Mouse (Mus musculus): ENCODE data around the gene Apobec4. TPM values are rescaled to one million over a fixed set of nuclear protein-coding genes. Genes with fewer than 3 reads are reported as not detected.

Apobec4 gene
- polyA plus RNA-seq (2016; fragmentation: Nextera tagmentation; extraction: Ambion mirVana), result not detected in 2 replicates

DNA sequence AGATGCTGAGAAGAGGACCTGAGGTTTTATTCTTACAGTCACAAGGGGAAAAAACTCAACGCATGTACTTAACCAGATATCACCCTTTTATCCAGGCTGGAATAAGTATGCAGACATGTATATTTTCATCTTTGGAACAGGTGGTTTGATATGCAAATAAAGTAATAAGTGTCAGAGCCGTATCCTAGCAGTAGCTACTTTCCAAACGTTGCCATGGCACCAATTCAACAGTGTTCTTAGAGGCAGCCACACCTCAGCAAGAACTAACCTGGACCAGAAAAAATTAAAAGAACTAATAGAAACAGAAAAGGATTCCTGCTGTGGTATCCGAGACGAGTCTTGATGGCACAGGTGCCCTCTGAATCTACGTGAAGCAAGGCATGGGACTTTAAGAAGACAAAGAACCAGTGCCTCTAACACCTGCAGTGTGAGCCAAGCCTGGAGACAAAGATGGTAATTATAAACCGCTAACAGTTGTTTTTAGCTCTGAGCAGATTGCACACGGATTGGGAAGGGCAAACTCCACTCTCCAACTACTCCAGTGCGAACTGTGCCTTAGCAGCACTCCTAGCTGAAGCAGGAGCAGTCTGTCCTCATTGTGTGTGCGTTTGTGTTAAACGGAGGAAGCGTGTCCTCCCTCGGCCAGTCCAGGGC lies at the start of gene Apobec4:
TSS of gene Apobec4 (plus strand) at position 240 of the 654 bp plus-strand sequence.
- H3K4me2 ChIP-seq, result no peak within 1 kb of the TSS
- no peak within 1 kb of the TSS for H3K4me3 ChIP-seq (replicated peaks)
- H3K27me3 ChIP-seq, result no peaks in the 10 kb centered on the region
- ATAC-seq (ENCODE audit: insufficient number of reproducible peaks, insufficient read depth, low FRiP score, low TSS enrichment, low read depth), result no peak
- H3K9me3 ChIP-seq, result no peaks in the 10 kb centered on the region
- 74% methylated on average over 13 of the region's 13 CpGs for WGBS
- H3K4me1 ChIP-seq (replicated peaks), result no peaks in the 10 kb centered on the region
- no peak within 1 kb of the TSS for H3K27ac ChIP-seq
- H3K36me3 ChIP-seq, result no peaks in the 10 kb centered on the region
- H3K9ac ChIP-seq (replicated peaks), result no peak within 1 kb of the TSS

DNA sequence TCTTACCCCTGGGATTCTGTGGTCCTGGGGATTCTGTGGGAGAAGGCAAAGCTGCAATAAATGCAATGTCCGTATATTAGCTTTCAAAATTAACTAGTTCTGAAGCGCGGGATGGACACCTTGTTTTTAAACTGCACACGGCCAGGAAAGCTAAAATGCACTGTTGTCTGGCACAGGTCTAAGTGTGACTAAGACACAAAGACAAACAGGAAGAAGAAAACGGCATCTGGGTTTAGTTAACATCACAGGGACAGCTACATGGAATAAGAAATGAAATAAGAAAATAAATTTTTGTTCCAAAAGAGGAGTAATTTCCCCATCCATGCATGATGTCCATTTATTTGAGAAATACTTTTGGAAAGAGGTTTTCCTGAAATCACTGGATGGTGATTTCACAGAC lies 49.3 kb upstream of the Apobec4 start:
- Histone ChIP-seq H3K4me2 (no peak overlapping the region), H3K9ac (replicated peaks) (no peak overlapping the region), H3K9me3 (no peaks in the 10 kb centered on the region), H3K27ac (no peak overlapping the region), H3K4me3 (replicated peaks) (no peak overlapping the region), H3K36me3 (no peaks in the 10 kb centered on the region), H3K27me3 (no peaks in the 10 kb centered on the region), H3K4me1 (replicated peaks) (peaks cover 9% of the 10 kb centered on the region)
- 69% methylated on average over 5 of the region's 5 CpGs for WGBS
- no peak for ATAC-seq (ENCODE audit: insufficient number of reproducible peaks, insufficient read depth, low FRiP score, low TSS enrichment, low read depth)

DNA sequence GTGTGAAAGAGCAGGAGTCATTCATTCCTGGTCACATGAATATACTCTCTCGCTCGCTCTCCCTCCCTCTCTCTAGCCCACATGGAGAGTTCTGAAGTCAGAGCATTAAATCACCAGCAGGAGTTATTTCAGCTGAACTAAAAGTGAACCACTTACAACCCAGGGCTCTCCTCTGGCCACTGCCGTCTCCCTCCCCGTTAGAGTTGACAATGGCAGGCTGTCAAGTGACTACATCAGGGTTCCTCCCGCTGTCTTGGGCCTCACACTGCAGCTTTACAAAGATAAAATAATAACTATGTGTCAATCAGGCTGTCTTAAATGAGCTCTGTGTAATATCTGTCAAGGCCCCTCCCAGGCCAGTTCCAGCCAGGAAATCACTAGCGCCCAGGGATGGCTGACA lies 47.4 kb upstream of the Apobec4 start:
- H3K4me1 ChIP-seq (replicated peaks), result peaks cover 9% of the 10 kb centered on the region
- no peak overlapping the region for H3K27ac ChIP-seq
- no peaks in the 10 kb centered on the region for H3K27me3 ChIP-seq
- WGBS, result 36% methylated on average over 6 of the region's 6 CpGs
- H3K9me3 ChIP-seq, result no peaks in the 10 kb centered on the region
- no peak for ATAC-seq (ENCODE audit: insufficient number of reproducible peaks, insufficient read depth, low FRiP score, low TSS enrichment, low read depth)
- H3K36me3 ChIP-seq, result no peaks in the 10 kb centered on the region
- H3K4me3 ChIP-seq (replicated peaks), result no peak overlapping the region
- H3K9ac ChIP-seq (replicated peaks), result no peak overlapping the region
- no peak overlapping the region for H3K4me2 ChIP-seq

DNA sequence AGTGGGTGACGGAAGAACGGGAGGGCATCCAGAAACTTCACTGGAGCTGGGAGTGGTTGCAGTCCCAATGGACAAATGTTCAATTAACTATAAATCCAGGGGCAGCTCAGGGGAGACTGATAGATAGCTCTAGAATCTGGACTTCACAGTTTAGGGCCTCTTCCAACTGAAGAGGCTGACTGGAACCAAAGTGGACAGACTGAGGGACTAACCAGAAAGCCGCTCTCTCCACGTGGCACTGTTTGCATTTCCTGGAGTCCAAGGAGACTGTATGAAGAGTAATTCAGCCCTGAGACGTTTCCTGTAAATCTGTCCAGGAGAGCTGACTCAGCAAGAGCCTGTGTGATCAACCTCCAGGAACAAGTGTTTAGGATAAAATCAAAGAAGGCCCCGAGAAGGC lies 46.4 kb upstream of the Apobec4 start:
- Histone ChIP-seq H3K4me2 (no peak overlapping the region), H3K4me1 (replicated peaks) (peaks cover 9% of the 10 kb centered on the region), H3K9me3 (no peaks in the 10 kb centered on the region), H3K9ac (replicated peaks) (no peak overlapping the region), H3K36me3 (no peaks in the 10 kb centered on the region), H3K4me3 (replicated peaks) (no peak overlapping the region), H3K27me3 (no peaks in the 10 kb centered on the region), H3K27ac (no peak overlapping the region)
- ATAC-seq (ENCODE audit: insufficient number of reproducible peaks, insufficient read depth, low FRiP score, low TSS enrichment, low read depth), result no peak
- WGBS, result 60% methylated on average over 6 of the region's 6 CpGs

DNA sequence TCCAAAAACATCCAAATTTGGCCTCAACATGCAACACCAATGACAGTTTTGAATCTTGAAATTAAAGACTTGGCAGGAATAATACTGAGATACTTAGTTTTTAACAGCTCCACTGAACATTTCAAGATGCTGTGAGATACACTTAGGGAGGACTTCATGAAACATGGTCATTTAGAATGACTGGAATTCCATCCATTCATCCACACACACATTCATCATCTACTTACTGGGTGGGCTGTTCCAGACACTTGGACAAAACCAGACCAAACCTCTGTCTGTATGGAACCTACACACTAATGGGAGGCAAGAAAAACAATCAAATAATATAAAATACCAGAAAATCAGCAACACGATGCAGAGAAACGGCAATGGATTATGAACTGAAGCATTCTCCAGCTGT lies 42.8 kb upstream of the Apobec4 start:
- Histone ChIP-seq H3K27me3 (no peaks in the 10 kb centered on the region), H3K4me1 (replicated peaks) (peaks cover 9% of the 10 kb centered on the region), H3K4me2 (no peak overlapping the region), H3K9ac (replicated peaks) (no peak overlapping the region), H3K27ac (no peak overlapping the region), H3K4me3 (replicated peaks) (no peak overlapping the region), H3K36me3 (no peaks in the 10 kb centered on the region), H3K9me3 (no peaks in the 10 kb centered on the region)
- 88% methylated on average over 2 of the region's 2 CpGs for WGBS
- ATAC-seq (ENCODE audit: insufficient number of reproducible peaks, insufficient read depth, low FRiP score, low TSS enrichment, low read depth), result no peak

DNA sequence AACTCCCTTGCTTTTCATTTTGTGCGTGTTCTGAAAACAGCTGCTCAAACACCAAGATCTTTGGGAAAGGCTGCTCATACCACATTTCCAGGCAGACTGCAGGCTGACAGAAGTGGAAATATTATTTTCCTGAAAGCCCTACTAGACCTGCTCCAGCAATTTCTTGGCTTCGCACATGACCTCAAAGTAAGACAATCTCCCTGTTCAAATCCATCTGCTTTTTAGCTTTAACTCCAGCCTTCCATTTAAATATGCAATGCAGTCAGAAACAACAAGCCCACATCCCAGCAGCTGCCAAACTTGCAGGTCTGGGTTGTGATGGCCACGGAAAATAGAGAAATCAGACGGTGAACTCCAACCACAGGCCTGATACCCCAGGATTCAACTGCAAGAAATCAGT lies 39.3 kb upstream of the Apobec4 start:
- no peaks in the 10 kb centered on the region for H3K27me3 ChIP-seq
- H3K36me3 ChIP-seq, result no peaks in the 10 kb centered on the region
- 0 out of 2 replicates have a peak, but pooled peaks cover 8% of the 10 kb centered on the region for H3K4me1 ChIP-seq (replicated peaks)
- ATAC-seq (ENCODE audit: insufficient number of reproducible peaks, insufficient read depth, low FRiP score, low TSS enrichment, low read depth), result no peak
- no peaks in the 10 kb centered on the region for H3K9me3 ChIP-seq
- no peak overlapping the region for H3K9ac ChIP-seq (replicated peaks)
- H3K4me2 ChIP-seq, result no peak overlapping the region
- no peak overlapping the region for H3K4me3 ChIP-seq (replicated peaks)
- no peak overlapping the region for H3K27ac ChIP-seq
- 77% methylated on average over 4 of the region's 4 CpGs for WGBS

DNA sequence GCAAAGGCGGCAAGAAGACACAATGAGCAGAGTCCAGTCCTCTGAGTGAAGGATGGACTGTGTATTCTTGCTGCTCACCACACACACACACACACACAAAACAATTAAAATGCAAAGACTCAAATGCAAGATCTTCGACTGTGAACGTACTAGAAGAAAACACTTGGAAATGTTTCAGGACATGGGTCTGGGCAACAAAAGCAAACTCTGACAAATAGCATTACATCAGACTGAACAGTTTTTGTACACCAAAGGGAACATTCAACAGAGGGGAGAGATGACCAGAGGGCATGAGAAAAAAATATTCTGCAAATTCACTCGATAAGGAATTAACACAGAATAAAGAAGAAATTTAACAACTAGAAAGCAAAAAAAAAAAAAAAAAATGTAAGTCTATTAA lies 36.4 kb upstream of the Apobec4 start:
- Histone ChIP-seq H3K4me3 (replicated peaks) (no peak overlapping the region), H3K36me3 (no peaks in the 10 kb centered on the region), H3K9ac (replicated peaks) (no peak overlapping the region), H3K27me3 (no peaks in the 10 kb centered on the region), H3K4me1 (replicated peaks) (peaks cover 17% of the 10 kb centered on the region), H3K27ac (no peak overlapping the region), H3K9me3 (no peaks in the 10 kb centered on the region), H3K4me2 (no peak overlapping the region)
- ATAC-seq (ENCODE audit: insufficient number of reproducible peaks, insufficient read depth, low FRiP score, low TSS enrichment, low read depth), result no peak
- WGBS, result 68% methylated on average over 4 of the region's 4 CpGs

DNA sequence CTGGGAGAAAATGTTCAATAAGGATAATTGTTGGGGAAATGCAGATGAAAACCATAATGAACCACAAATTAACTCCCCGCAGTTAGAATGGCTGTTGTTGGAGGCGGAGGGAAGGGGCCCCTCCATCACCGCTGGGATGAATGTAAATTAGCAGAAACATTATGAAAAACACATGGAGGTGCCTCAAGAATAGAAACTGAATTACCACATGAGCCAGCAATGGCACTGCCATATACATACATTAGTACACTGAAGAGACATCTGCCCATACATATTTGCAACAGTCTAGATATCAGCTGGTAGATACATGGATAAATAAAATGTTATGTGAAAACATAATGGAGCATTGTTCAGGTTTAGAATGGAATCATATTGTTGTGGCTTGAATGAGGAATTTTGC lies 35.9 kb upstream of the Apobec4 start:
- no peak overlapping the region for H3K9ac ChIP-seq (replicated peaks)
- no peaks in the 10 kb centered on the region for H3K9me3 ChIP-seq
- no peaks in the 10 kb centered on the region for H3K27me3 ChIP-seq
- no peaks in the 10 kb centered on the region for H3K36me3 ChIP-seq
- H3K4me2 ChIP-seq, result no peak overlapping the region
- no peak overlapping the region for H3K4me3 ChIP-seq (replicated peaks)
- no peak for ATAC-seq (ENCODE audit: insufficient number of reproducible peaks, insufficient read depth, low FRiP score, low TSS enrichment, low read depth)
- H3K4me1 ChIP-seq (replicated peaks), result peaks cover 19% of the 10 kb centered on the region
- peak overlapping the region; percentile 35; the same call in 1 of the 2 replicates for H3K27ac ChIP-seq
- WGBS, result 27% methylated on average over 3 of the region's 3 CpGs

DNA sequence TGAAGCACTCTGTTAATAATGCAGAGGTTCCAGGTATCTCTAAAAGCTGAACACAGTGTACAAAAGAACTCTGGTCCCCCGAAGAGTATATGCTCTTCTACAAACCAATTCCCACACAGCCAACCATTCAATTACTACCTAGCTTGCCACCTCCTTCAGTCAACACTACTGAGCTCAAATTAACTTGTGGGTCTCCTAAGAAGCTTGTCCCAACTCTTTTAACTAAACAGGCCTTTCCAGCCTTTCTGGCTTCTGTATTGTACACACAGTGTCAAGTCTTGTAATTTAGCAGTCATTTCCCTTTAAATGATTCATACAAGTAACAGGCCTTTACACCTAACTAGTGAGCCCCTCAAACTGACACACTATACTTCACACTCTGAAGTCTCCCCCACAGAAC lies 33.0 kb upstream of the Apobec4 start:
- Histone ChIP-seq H3K4me1 (replicated peaks) (peaks cover 25% of the 10 kb centered on the region), H3K9ac (replicated peaks) (no peak overlapping the region), H3K9me3 (no peaks in the 10 kb centered on the region), H3K4me2 (no peak overlapping the region), H3K27ac (no peak overlapping the region), H3K4me3 (replicated peaks) (no peak overlapping the region), H3K36me3 (no peaks in the 10 kb centered on the region), H3K27me3 (no peaks in the 10 kb centered on the region)
- 77% methylated on average over 1 of the region's 1 CpGs for WGBS
- ATAC-seq (ENCODE audit: insufficient number of reproducible peaks, insufficient read depth, low FRiP score, low TSS enrichment, low read depth), result no peak

DNA sequence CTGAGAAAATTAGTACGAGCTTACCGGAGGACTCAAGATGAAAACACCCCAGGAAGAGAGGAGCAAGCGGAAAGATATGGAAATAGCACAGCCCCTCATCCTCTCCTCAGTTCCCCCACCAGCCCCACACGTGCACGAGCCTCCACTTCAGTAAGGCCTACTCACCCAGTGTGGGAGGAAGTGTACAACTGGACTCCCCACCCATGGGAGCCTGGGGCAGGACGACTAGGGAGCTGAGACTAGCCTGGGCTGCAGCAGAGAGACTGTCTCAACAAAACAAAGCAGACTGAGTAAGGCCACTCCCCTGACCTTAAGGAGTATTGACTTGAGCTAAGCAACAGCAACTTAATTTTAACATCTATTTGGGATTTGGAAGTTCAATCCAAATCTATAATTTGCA lies 32.2 kb upstream of the Apobec4 start:
- H3K27ac ChIP-seq, result peak overlapping the region; percentile 53; the same call in 1 of the 2 replicates
- peaks cover 25% of the 10 kb centered on the region for H3K4me1 ChIP-seq (replicated peaks)
- ATAC-seq (ENCODE audit: insufficient number of reproducible peaks, insufficient read depth, low FRiP score, low TSS enrichment, low read depth), result no peak
- 59% methylated on average over 6 of the region's 6 CpGs for WGBS
- H3K36me3 ChIP-seq, result no peaks in the 10 kb centered on the region
- no peaks in the 10 kb centered on the region for H3K9me3 ChIP-seq
- no peaks in the 10 kb centered on the region for H3K27me3 ChIP-seq
- H3K4me2 ChIP-seq, result no peak overlapping the region
- H3K4me3 ChIP-seq (replicated peaks), result no peak overlapping the region
- no peak overlapping the region for H3K9ac ChIP-seq (replicated peaks)

DNA sequence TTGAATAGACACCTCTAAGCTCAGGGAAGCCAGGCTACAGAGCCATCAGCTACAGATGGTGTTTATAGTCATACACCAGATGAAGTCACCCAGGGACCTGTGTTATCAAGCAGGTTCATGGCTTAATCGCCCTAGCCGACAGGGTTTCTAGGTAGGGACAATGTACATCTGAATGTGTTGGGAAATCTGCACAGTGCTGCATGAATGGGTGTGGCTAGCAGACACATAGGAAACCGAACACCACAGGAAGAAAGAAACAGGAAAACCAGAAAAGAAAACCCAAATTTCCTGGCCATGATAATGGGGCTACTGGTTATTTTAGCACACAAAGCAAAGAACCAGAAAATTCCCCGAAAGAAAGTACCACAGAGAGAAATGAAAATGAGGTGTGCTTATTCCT lies 29.4 kb upstream of the Apobec4 start:
- ATAC-seq (ENCODE audit: insufficient number of reproducible peaks, insufficient read depth, low FRiP score, low TSS enrichment, low read depth), result no peak
- Histone ChIP-seq H3K27ac (no peak overlapping the region), H3K4me2 (no peak overlapping the region), H3K9me3 (no peaks in the 10 kb centered on the region), H3K9ac (replicated peaks) (no peak overlapping the region), H3K36me3 (no peaks in the 10 kb centered on the region), H3K4me1 (replicated peaks) (peaks cover 17% of the 10 kb centered on the region), H3K27me3 (no peaks in the 10 kb centered on the region), H3K4me3 (replicated peaks) (no peak overlapping the region)
- WGBS, result 81% methylated on average over 4 of the region's 4 CpGs

DNA sequence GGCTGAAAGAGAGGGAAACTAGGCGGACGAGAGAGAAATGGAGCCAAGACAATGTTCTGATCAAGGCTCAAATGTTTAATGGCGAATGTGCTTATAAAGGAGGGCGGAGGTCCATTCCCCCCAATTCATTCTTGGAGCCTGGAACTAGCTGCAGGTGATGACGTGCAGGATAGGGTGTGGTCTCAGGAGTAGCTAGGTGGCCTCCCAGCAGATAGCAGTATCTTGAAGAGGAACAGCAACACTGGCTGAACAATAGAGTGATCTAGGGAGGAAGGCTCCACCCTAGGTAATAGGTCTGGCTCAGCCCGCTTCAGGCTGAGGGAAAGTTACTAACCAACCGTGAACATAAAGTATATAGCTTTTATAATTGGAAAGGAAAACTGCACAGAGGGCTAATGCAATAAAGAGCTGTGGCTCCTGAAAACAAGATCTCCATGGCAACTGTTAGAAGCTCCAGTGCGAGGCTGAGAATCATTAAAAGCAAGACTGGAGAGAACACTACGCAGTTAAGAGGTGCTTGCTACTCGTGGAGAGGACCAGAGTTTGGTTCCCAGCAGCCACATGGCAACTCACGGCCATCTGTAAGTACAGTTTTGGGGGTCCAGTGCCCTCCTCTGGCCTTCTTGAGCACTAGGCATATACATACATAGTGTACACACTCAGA lies 28.7 kb upstream of the Apobec4 start:
- H3K27me3 ChIP-seq, result no peaks in the 10 kb centered on the region
- H3K4me1 ChIP-seq (replicated peaks), result peaks cover 17% of the 10 kb centered on the region
- no peaks in the 10 kb centered on the region for H3K9me3 ChIP-seq
- H3K4me2 ChIP-seq, result no peak overlapping the region
- no peaks in the 10 kb centered on the region for H3K36me3 ChIP-seq
- H3K9ac ChIP-seq (replicated peaks), result no peak overlapping the region
- WGBS, result 70% methylated on average over 11 of the region's 11 CpGs
- H3K27ac ChIP-seq, result no peak overlapping the region
- no peak overlapping the region for H3K4me3 ChIP-seq (replicated peaks)
- no peak for ATAC-seq (ENCODE audit: insufficient number of reproducible peaks, insufficient read depth, low FRiP score, low TSS enrichment, low read depth)

Measured in limb, embryonic 12.5 days (tissue).